Mouse (Mus musculus) right cerebral cortex, postnatal 36 days (tissue): ENCODE results near the gene Olfr39.
"Not testable (repeated sequence)": the region's sequence is repeated elsewhere in the genome, so short reads cannot be mapped to it uniquely, and the experiment has no call there.

Source experiments
- DNase-seq, 2 experiments: peaks; one replicate each; pipeline ENCODE4 v3.0.0; 2022; ENCODE audit warnings: low spot score in 2 of 2, mixed read lengths in 1 of 2

Olfr39 gene

DNA sequence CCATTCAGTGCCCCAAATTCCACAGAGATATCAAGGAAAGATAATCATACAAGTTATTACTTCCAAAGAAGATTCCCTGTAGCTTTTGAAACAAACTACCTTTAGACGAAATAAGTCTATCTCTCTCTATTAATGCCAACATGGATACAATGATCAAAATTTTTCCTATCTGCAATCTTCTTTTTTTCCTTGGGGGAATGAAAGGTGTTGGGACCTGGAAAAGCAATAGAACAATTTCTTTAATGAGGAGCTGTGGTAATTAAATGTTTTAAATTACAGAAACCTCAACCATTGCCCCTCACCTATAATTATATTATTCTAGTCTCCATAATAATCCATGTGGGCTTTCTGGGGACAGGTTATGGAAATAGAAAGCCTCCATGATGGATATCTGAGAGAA, at the start of gene Olfr39:
TSS of gene Olfr39 (plus strand) at position 301 of the 400 bp plus-strand sequence.
- DNase-seq = no peak

DNA sequence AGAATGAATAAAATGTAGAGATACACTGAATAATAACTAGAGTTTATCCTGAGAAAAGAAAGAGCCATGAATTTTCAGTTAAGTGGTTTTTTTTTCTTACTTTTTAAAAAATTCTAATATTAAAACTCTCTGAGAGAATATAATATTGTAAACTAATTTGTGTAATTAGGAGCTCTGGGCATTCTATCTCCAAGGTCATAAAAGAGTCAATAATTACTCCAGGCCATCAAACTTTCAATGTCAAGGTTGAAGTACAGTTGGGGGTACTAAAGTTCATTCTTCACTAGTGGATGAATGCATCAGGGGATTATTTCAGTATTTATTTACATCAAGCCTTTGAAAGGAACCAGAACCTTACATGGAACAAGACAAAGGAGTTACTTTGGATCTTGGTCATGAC, 45.3 kb upstream of the Olfr39 start, which contains the start of gene Olfr872:
TSS of gene Olfr872 (plus strand) at position 301 of the 400 bp plus-strand sequence.
- DNase-seq = no peak

DNA sequence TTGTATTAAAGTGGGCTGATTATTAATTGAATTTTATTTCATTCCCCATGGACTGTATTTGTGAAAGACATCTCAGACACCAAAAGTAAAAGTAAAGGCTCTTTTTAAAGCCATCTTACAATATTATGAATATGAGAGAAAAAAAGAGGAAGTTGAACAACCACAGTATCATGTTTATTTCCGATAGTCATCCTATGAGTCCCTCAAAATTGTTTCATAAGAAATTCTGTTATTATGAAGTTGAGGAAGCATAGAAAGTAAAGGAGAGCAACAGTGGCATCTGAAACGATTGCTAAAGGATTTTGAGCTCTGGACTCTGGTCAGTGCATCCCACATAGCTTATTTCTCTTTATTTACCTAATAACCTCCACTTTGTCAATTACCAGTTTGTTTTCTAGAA, 44.8 kb upstream of the Olfr39 start:
- DNase-seq = no peak

DNA sequence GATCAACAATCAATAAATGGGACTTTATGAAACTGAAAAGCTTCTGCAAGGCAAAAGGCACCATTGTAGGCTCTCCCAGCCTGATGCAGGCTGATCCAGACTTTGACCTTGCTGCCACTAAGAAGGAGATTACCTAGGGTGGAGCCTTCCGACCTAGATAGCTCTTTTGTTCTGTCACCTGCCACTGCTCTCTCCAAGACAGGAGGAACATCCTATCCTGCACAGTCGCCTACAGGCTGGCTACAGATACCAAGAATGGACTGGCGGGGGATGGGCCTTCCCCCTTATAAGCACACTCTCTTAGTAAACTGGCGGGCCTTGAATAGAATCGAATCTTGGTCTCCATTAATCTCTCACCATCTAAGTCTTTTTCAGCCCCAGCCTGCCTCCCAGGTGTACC, 13.4 kb downstream of the Olfr39 start:
- not testable (repeated sequence) for DNase-seq

DNA sequence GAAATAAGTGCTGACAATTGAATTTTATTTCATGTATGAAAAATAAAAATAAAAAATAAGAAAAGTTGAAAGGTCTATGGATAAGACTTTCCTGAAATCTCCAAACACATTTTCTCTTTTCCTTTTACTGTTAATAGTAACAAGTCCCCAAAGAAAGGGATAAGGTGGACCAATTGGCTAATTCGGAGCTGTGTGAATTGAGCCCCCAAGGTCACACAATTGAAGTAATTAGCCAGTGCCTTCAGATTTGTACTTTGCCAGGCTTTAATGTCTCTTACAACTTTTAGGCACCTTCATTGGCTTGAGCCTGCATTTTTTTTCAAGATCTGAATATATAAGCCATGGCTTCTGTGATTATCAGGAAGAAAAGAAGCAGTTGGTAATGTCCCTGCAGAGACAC, 16.1 kb downstream of the Olfr39 start, which contains the start of gene Olfr873:
TSS of gene Olfr873 (plus strand) at position 301 of the 400 bp plus-strand sequence.
- DNase-seq = no peak

DNA sequence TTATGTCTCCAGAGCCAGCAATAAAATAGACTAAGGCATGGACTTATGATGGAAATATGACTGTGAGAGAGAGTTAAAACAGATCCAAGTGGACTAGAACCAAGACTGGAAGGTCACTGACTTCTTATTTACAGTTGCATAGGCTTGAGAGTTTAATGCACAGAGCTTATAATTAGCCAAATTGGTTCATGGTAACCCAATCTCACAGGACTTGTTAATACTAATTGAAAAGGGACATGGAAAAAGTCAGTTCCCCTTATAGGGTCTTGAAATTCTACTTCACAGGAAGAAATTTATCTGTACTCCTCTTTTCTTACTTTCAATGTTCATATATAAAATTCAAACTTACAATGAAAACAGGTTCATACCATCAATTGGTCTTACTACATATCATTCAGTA, 53.8 kb downstream of the Olfr39 start, which contains the start of gene Olfr18:
TSS of gene Olfr18 (minus strand) at position 101 of the 400 bp plus-strand sequence.
- DNase-seq = no peak
